Mouse (Mus musculus) erythroblast, embryonic 14.5 days (primary cell): ENCODE measurements around the gene Trmt61a.

Experiments
- GATA1 ChIP-seq: IDR thresholded peaks from 2 replicates; pipeline ENCODE4 v1.6.1; 2012; ENCODE audit warnings: low read length, inconsistent platforms, mixed read lengths
- TAL1 ChIP-seq: IDR thresholded peaks from 3 replicates; pipeline ENCODE4 v1.6.1; 2012; ENCODE audit warnings: low read length, inconsistent platforms, mixed read lengths

DNA sequence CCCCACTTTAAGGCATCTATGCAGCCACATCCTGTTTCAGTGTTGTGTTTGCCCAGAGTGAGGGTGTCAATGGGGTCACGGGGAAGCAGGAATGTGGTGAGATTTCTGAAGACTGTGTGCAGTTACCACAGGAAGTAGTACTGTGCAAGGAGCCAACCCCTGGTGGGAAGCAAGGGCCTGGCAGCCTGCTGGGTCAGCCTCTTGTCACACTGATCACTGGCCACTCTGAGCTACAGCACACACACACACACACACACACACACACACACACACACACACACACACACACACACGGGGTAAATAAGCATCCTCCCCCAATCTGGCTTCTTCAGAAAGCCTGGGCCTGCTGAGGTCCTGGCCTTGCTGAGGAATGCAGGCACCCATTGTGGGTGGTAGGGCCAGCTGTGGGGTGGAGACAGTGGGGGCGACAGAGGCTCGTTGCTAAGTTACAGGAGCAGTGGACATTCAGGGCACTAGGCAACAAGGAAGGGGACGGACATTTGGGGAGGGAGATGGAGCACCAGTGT is 13.5 kb downstream of the Trmt61a start:
- TF ChIP-seq GATA1 (no peak), TAL1 (no peak)
